Mouse (Mus musculus): ENCODE measurements at regions not wholly inside any gene's neighbourhood (a gene's known extent, or its start where the extent isn't known, plus 50 kb on each side); places are given as distances from the start of the nearest gene placed in this dataset.

- DNase-seq = no peak
Measured at GRCm38 (mm10) chr8:11909146-11909545, 68.9 kb downstream of the Tex29 start.

- peak; percentile 75 for DNase-seq
Measured at GRCm38 (mm10) chr8:11911639-11912450, 71.6 kb downstream of the Tex29 start.

GRCm38 (mm10) chr8:11912451-11913128 is 72.3 kb downstream of the Tex29 start:
- DNase-seq = no peak

- no peak for DNase-seq
Measured at GRCm38 (mm10) chr8:11913129-11913900, 73.0 kb downstream of the Tex29 start.

- no peak for DNase-seq
Measured at GRCm38 (mm10) chr8:11914131-11914530, 73.9 kb downstream of the Tex29 start.

GRCm38 (mm10) chr8:11914681-11915474 is 74.6 kb downstream of the Tex29 start:
- no peak for DNase-seq

GRCm38 (mm10) chr8:11915721-11916120 is 75.4 kb downstream of the Tex29 start:
- no peak for DNase-seq

GRCm38 (mm10) chr8:11919876-11920275 is 79.6 kb downstream of the Tex29 start:
- no peak for DNase-seq

GRCm38 (mm10) chr8:11923115-11923514 is 82.8 kb downstream of the Tex29 start:
- DNase-seq = no peak

GRCm38 (mm10) chr8:11924165-11924564 is 83.9 kb downstream of the Tex29 start:
- DNase-seq = peak; percentile 86

- DNase-seq = peak; percentile 77
Measured at GRCm38 (mm10) chr8:11942892-11943332, 102.6 kb downstream of the Tex29 start.

- DNase-seq = no peak
Measured at GRCm38 (mm10) chr8:11947766-11948165, 107.5 kb downstream of the Tex29 start.

GRCm38 (mm10) chr8:11956268-11956667 is 116.0 kb downstream of the Tex29 start:
- DNase-seq = no peak

GRCm38 (mm10) chr8:11957046-11957783 is 116.9 kb downstream of the Tex29 start:
- DNase-seq = peak; percentile 76

GRCm38 (mm10) chr8:11958176-11958575 is 117.9 kb downstream of the Tex29 start:
- DNase-seq = no peak

GRCm38 (mm10) chr8:11959466-11959865 is 119.2 kb downstream of the Tex29 start:
- no peak for DNase-seq

GRCm38 (mm10) chr8:11963575-11963974 is 123.3 kb downstream of the Tex29 start:
- DNase-seq = no peak

- no peak for DNase-seq
Measured at GRCm38 (mm10) chr8:11967670-11968069, 127.4 kb downstream of the Tex29 start.

GRCm38 (mm10) chr8:11970515-11970914 is 130.2 kb downstream of the Tex29 start:
- DNase-seq = no peak

GRCm38 (mm10) chr8:11973436-11973835 is 133.2 kb downstream of the Tex29 start:
- no peak for DNase-seq

- DNase-seq = no peak
Measured at GRCm38 (mm10) chr8:11977121-11977520, 136.8 kb downstream of the Tex29 start.

- DNase-seq = no peak
Measured at GRCm38 (mm10) chr8:11979056-11979455, 138.8 kb downstream of the Tex29 start.

Measured in lung, postnatal 36 days (tissue).